Mouse (Mus musculus) midbrain, embryonic 15.5 days (tissue): Measurements from ENCODE around the gene Vsnl1. TPM values are rescaled to one million over a fixed set of nuclear protein-coding genes. Genes with fewer than 3 reads are reported as not detected.

ENCODE experiments used
- ATAC-seq: fragments of 200-750 bp; cut with Nextera tagmentation; replicated peaks from 2 replicates; pipeline ENCODE4 v1.8.0; 2017; ENCODE audit warnings: moderate TSS enrichment
- H3K27ac ChIP-seq: fragments of 300-500 bp; sonication (generic); 2 replicates; pipeline ENCODE4 v1.5.1; 2015; ENCODE audit warnings: mild to moderate bottlenecking, inconsistent platforms
- H3K27me3 ChIP-seq: fragments of 300-500 bp; sonication (generic); replicated peaks from 2 replicates; pipeline ENCODE4 v1.6.1; 2015; ENCODE audit warnings: inconsistent platforms
- H3K36me3 ChIP-seq: fragments of 300-500 bp; sonication (generic); replicated peaks from 2 replicates; pipeline ENCODE4 v1.6.1; 2015; ENCODE audit warnings: inconsistent platforms
- H3K4me1 ChIP-seq: fragments of 300-500 bp; sonication (generic); 2 replicates; pipeline ENCODE4 v1.6.1; 2015; ENCODE audit warnings: inconsistent platforms
- H3K4me2 ChIP-seq: fragments of 300-500 bp; sonication (generic); 2 replicates; pipeline ENCODE4 v1.6.1; 2015; ENCODE audit warnings: inconsistent platforms, mild to moderate bottlenecking, moderate library complexity
- H3K4me3 ChIP-seq: fragments of 300-500 bp; sonication (generic); 2 replicates; pipeline ENCODE4 v1.5.1; 2015; ENCODE audit warnings: mild to moderate bottlenecking, inconsistent platforms
- H3K9ac ChIP-seq: fragments of 300-500 bp; sonication (generic); 2 replicates; pipeline ENCODE4 v1.6.1; 2015; ENCODE audit warnings: mild to moderate bottlenecking, inconsistent platforms
- H3K9me3 ChIP-seq: fragments of 300-500 bp; sonication (generic); 2 replicates; pipeline ENCODE4 v1.6.1; 2016; ENCODE audit warnings: inconsistent platforms
- WGBS: fragments of 180-500 bp; shearing (Covaris S2); methylation state at CpG from one replicate; pipeline ENCODE4 v1.1.7; 2015; ENCODE audit warnings: mixed read lengths; 5-methylcytosine and 5-hydroxymethylcytosine counted together
- polyA plus RNA-seq: library from polyadenylated mRNA; unstranded; fragments of >200 nt; fragmentation: Nextera tagmentation; extraction: Ambion mirVana; gene quantifications from 2 replicates; pipeline ENCODE4 v1.2.1, GENCODE M21; 2015

The Vsnl1 gene
- polyA plus RNA-seq, 1 experiment from 2014 or later = 70.1 TPM

DNA sequence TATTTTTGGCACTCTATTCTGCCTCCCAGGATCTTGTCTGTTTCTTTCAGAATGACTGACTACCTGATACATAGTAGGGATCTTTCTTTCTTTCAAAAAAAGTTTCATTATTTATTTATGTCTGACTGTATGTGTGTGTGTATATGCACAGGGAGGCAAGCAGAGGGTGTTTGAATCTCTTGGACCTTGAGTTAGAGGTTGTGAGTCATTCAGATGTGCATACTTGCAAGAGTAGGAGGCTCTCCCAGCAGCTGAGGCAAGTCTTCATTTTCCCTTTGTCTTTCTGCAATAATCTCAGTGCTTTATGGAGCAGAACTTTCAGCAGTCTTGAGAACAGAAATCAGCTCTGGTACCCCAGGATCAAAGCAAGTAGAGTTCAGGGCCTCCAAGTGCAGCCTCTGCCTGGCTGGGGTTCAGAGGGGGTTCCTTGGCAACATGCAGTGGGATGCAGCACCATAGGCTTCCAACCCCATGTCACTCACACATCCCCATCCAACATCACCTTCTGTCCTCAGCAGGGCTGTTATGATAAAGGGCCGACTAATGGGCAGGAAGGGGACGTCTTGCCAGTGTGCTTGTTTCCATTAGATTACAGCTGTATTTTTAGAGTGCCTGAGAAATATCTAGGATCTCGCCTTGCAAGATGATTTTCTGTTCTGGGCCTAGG, 69.2 kb downstream of the Vsnl1 start:
- Histone ChIP-seq H3K27me3 (no peaks in the 10 kb centered on the region), H3K4me3 (no peak overlapping the region), H3K9ac (no peak overlapping the region), H3K27ac (no peak overlapping the region), H3K36me3 (no peaks in the 10 kb centered on the region), H3K4me2 (no peak overlapping the region), H3K9me3 (no peaks in the 10 kb centered on the region), H3K4me1 (0 out of 2 replicates have a peak, but pooled peaks cover 8% of the 10 kb centered on the region)
- no peak for ATAC-seq
- WGBS = 70% methylated on average over 3 of the region's 3 CpGs

GRCm38 (mm10) chr12:11364870-11365269, 71.5 kb downstream of the Vsnl1 start:
- no peak overlapping the region for H3K9ac ChIP-seq
- no peaks in the 10 kb centered on the region for H3K27me3 ChIP-seq
- no peak for ATAC-seq
- H3K9me3 ChIP-seq = no peaks in the 10 kb centered on the region
- WGBS = 55% methylated on average over 6 of the region's 6 CpGs
- H3K27ac ChIP-seq = no peak overlapping the region
- H3K36me3 ChIP-seq = no peaks in the 10 kb centered on the region
- H3K4me2 ChIP-seq = no peak overlapping the region
- H3K4me1 ChIP-seq = 0 out of 2 replicates have a peak, but pooled peaks cover 4% of the 10 kb centered on the region
- no peak overlapping the region for H3K4me3 ChIP-seq

- WGBS = 72% methylated on average over 6 of the region's 6 CpGs
- Histone ChIP-seq H3K4me2 (no peak overlapping the region), H3K27ac (no peak overlapping the region), H3K9me3 (no peaks in the 10 kb centered on the region), H3K27me3 (no peaks in the 10 kb centered on the region), H3K36me3 (no peaks in the 10 kb centered on the region), H3K4me1 (0 out of 2 replicates have a peak, but pooled peaks cover 4% of the 10 kb centered on the region), H3K4me3 (no peak overlapping the region), H3K9ac (no peak overlapping the region)
- peak; percentile 89 for ATAC-seq
Observed at GRCm38 (mm10) chr12:11362435-11362834, 74.0 kb downstream of the Vsnl1 start.

DNA sequence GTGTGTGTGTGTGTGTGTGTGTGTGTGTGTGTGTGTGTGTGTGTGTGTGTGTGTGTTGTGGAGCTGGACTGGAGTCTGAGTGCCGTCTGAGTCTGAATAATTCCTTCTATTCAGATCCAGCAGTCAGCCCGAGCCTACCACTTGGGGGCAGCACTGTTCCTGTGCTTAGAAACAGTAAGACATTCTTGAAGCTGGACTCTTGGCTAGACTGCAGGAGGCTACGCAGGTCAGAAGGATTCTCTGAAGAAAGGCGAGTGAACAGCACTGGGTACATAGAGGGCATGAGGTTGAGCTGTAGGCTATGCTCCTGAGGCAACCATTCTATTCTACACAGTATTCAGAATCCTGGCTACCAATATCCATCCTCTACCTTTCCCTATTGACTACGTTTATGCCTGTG, 85.5 kb downstream of the Vsnl1 start:
- peak; percentile 73 for ATAC-seq
- Histone ChIP-seq H3K9me3 (no peaks in the 10 kb centered on the region), H3K4me1 (0 out of 2 replicates have a peak, but pooled peaks cover 3% of the 10 kb centered on the region), H3K36me3 (no peaks in the 10 kb centered on the region), H3K4me3 (no peak overlapping the region), H3K9ac (no peak overlapping the region), H3K4me2 (no peak overlapping the region), H3K27ac (no peak overlapping the region), H3K27me3 (no peaks in the 10 kb centered on the region)
- 28% methylated on average over 5 of the region's 5 CpGs for WGBS

DNA sequence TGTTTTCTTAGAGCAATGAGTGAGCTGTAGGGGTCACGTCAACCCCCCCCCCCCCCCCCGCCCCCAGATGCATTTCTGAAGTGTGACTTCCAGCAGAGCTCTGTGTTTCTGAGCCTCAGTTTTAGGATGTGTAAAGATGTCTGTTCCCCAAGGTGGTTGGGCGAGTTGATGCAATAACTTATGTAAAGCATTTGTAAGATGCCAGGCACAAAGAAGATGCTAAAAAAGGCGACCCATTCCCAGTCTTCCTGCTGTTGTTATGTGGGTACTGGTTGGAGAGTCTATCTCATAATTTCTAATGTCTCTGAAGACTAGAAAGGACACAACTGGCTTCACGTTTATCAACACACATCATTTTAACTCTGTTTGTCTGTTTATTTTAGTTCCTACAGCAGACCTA, 86.5 kb downstream of the Vsnl1 start:
- no peaks in the 10 kb centered on the region for H3K9me3 ChIP-seq
- H3K4me2 ChIP-seq = no peak overlapping the region
- 66% methylated on average over 5 of the region's 5 CpGs for WGBS
- ATAC-seq = no peak
- no peak overlapping the region for H3K4me3 ChIP-seq
- H3K36me3 ChIP-seq = no peaks in the 10 kb centered on the region
- no peak overlapping the region for H3K27ac ChIP-seq
- H3K9ac ChIP-seq = no peak overlapping the region
- H3K27me3 ChIP-seq = no peaks in the 10 kb centered on the region
- 0 out of 2 replicates have a peak, but pooled peaks cover 3% of the 10 kb centered on the region for H3K4me1 ChIP-seq

DNA sequence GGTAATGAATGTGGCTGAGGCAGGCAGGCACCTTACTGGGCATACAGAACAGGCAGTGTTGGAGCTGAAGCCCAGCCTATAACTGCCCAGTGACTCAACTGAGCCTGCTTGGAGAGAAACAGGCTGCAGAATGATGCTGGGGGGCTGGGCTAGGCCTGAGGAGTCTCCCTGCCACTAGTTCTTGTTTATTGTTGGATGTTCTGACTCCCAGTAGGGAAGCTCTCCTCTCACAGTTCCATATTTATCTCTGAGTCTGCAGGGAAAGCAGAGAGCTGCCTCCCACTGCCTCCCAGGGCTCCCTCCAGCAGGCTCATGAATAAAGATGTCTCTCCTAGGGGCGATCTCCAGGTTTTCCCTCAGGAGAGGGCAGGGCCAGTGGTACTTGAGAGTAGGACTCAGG, 88.0 kb downstream of the Vsnl1 start:
- H3K27ac ChIP-seq = no peak overlapping the region
- H3K9me3 ChIP-seq = no peaks in the 10 kb centered on the region
- H3K4me1 ChIP-seq = 0 out of 2 replicates have a peak, but pooled peaks cover 3% of the 10 kb centered on the region
- no peaks in the 10 kb centered on the region for H3K27me3 ChIP-seq
- no peak overlapping the region for H3K4me2 ChIP-seq
- no peak overlapping the region for H3K9ac ChIP-seq
- 8% methylated on average over 1 of the region's 1 CpGs for WGBS
- 0 out of 2 replicates have a peak, but pooled peaks have one; percentile 25 for ATAC-seq
- H3K36me3 ChIP-seq = no peaks in the 10 kb centered on the region
- no peak overlapping the region for H3K4me3 ChIP-seq

GRCm38 (mm10) chr12:11345963-11346362, 90.5 kb downstream of the Vsnl1 start:
- Histone ChIP-seq H3K36me3 (no peaks in the 10 kb centered on the region), H3K9me3 (no peaks in the 10 kb centered on the region), H3K4me3 (no peak overlapping the region), H3K4me1 (0 out of 2 replicates have a peak, but pooled peaks cover 3% of the 10 kb centered on the region), H3K27ac (no peak overlapping the region), H3K4me2 (no peak overlapping the region), H3K27me3 (no peaks in the 10 kb centered on the region), H3K9ac (no peak overlapping the region)
- no peak for ATAC-seq
- WGBS = 74% methylated on average over 2 of the region's 2 CpGs

- Histone ChIP-seq H3K4me1 (no peaks in the 10 kb centered on the region), H3K4me3 (no peak overlapping the region), H3K4me2 (no peak overlapping the region), H3K9ac (no peak overlapping the region), H3K27me3 (no peaks in the 10 kb centered on the region), H3K36me3 (no peaks in the 10 kb centered on the region), H3K9me3 (no peaks in the 10 kb centered on the region), H3K27ac (no peak overlapping the region)
- 88% methylated on average over 6 of the region's 6 CpGs for WGBS
- no peak for ATAC-seq
Observed at GRCm38 (mm10) chr12:11342020-11342600, 94.3 kb downstream of the Vsnl1 start.

DNA sequence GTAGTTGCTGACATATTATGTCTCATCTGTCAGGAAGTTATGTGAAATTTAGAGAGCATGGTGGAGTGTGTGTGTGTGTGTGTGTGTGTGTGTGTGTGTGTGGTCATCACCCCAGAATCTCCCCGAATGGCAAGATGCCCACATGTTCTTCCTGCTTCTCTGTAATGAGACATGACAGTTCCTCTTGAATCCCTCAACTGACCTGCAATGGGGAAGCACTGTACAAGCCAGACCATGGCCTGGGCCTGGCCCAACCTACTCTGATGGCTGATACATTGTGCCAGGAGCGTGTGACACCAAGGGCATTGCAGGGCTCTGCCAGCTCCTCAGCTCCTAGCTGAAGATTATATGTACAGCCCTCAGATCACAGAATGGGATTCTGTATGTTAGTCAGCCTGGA, 98.2 kb downstream of the Vsnl1 start:
- ATAC-seq = 0 out of 2 replicates have a peak, but pooled peaks have one; percentile 30
- Histone ChIP-seq H3K4me2 (no peak overlapping the region), H3K36me3 (no peaks in the 10 kb centered on the region), H3K27me3 (no peaks in the 10 kb centered on the region), H3K9me3 (no peaks in the 10 kb centered on the region), H3K27ac (no peak overlapping the region), H3K4me3 (no peak overlapping the region), H3K9ac (no peak overlapping the region), H3K4me1 (no peaks in the 10 kb centered on the region)
- 91% methylated on average over 2 of the region's 2 CpGs for WGBS

DNA sequence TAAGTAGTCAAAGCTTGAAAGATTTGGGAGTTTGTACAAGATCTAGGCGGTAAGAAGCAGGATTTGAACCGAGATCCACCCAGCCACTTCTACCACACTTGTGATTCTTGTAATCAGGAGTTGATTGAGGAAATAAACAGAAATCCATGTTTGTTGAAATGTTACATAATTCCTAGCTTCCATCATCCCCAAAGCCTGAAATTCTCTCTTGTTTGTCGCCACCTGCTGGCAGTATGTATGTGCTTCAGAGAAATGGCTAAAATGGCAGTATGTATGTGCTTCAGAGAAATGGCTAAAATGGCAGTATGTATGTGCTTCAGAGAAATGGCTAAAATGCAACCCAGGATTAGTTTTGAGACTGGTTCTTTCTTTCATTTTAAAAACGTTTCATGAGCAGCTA, 99.6 kb downstream of the Vsnl1 start:
- Histone ChIP-seq H3K4me1 (no peaks in the 10 kb centered on the region), H3K27ac (no peak overlapping the region), H3K4me3 (no peak overlapping the region), H3K27me3 (no peaks in the 10 kb centered on the region), H3K36me3 (no peaks in the 10 kb centered on the region), H3K9ac (no peak overlapping the region), H3K4me2 (no peak overlapping the region), H3K9me3 (no peaks in the 10 kb centered on the region)
- ATAC-seq = no peak
- 40% methylated on average over 4 of the region's 4 CpGs for WGBS

DNA sequence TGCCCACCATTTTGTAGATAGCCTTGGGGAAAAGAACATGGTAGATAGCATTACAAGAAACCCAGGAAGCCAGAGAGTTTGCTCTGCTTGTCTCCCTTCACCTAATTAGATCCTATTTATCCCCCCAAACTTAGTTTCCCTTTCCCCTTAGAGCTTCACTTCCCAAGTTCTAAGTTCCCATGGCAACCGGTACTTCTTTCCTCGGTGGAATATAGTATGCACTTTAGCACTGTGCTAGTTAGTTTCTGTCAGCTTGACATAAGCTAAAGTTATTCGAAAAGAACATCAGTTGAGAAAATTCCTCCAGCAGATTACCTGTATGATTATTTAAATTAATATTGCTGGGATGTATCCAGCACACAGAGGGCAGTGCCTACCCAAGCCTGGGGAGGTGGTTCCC, 109.9 kb downstream of the Vsnl1 start:
- ATAC-seq = no peak; the same call in 1 of the 2 replicates
- H3K9ac ChIP-seq = no peak overlapping the region
- WGBS = 69% methylated on average over 3 of the region's 3 CpGs

DNA sequence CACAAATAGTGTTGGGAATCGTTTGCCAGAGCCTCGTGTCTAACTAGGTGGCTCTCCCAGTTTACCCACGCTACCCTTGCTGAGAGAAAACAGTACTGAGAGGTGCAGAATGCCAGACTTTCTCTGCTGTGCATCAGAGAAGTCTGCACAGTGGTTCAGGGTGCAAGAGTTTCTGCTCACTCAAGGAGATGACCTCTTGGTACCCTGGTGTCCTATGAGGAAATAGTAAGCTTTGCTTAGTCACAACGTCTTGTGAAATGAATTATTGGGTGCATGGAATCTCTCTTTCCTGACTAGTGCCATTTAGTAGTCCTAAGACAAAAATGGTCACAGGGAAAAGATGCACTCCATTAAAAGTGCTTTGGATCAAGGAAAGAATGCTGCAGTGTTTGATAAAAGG, 111.9 kb downstream of the Vsnl1 start:
- WGBS = 57% methylated on average over 4 of the region's 4 CpGs

More for the DNA sequence above, 109.9 kb downstream of the Vsnl1 start:
- Histone ChIP-seq H3K36me3 (no peaks in the 10 kb centered on the region), H3K27me3 (no peaks in the 10 kb centered on the region), H3K4me2 (no peak overlapping the region), H3K9me3 (no peaks in the 10 kb centered on the region), H3K4me1 (no peaks in the 10 kb centered on the region), H3K27ac (no peak overlapping the region), H3K4me3 (no peak overlapping the region)

GRCm38 (mm10) chr12:11317671-11318070, 118.7 kb downstream of the Vsnl1 start:
- H3K4me1 ChIP-seq = no peaks in the 10 kb centered on the region
- no peaks in the 10 kb centered on the region for H3K27me3 ChIP-seq
- 69% methylated on average over 6 of the region's 6 CpGs for WGBS
- H3K4me3 ChIP-seq = no peak overlapping the region
- peaks cover 14% of the 10 kb centered on the region for H3K36me3 ChIP-seq
- ATAC-seq = no peak
- no peak overlapping the region for H3K27ac ChIP-seq
- no peak overlapping the region for H3K4me2 ChIP-seq
- H3K9me3 ChIP-seq = no peaks in the 10 kb centered on the region
- no peak overlapping the region for H3K9ac ChIP-seq

More for the DNA sequence above, 111.9 kb downstream of the Vsnl1 start:
- Histone ChIP-seq H3K36me3 (no peaks in the 10 kb centered on the region), H3K4me3 (no peak overlapping the region), H3K9ac (no peak overlapping the region), H3K27me3 (no peaks in the 10 kb centered on the region), H3K4me2 (no peak overlapping the region), H3K27ac (no peak overlapping the region), H3K9me3 (no peaks in the 10 kb centered on the region), H3K4me1 (no peaks in the 10 kb centered on the region)
- ATAC-seq = no peak
